Mouse (Mus musculus) heart, postnatal 14 days (tissue): ENCODE measurements around the gene Adh6a. TPM values are rescaled to one million over a fixed set of nuclear protein-coding genes. Genes with fewer than 3 reads are reported as not detected.

Experiments used
- total RNA-seq, 2 experiments: library from RNA; stranded (reverse); gene quantifications; 2 replicates each; pipeline ENCODE4 v1.2.3; 2021

Gene Adh6a
- total RNA-seq, 2 experiments from 2014 or later = not detected

Other genes starting within 250 kb of the Adh6a start
- gene 1110002E22Rik, start 248.2 kb upstream of the Adh6a start, total RNA-seq = 10 to 100 TPM; 51.9 to 53.7 TPM
- gene Gm5105, start 245.9 kb upstream of the Adh6a start, total RNA-seq = under 1 TPM; 0.85 to 0.93 TPM
- gene Trmt10a, start 169.8 kb upstream of the Adh6a start, total RNA-seq = 1 to 10 TPM; 1.6 to 3.4 TPM
- 1 to 10 TPM; 5.8 to 6.9 TPM for gene Mttp, start 168.3 kb upstream of the Adh6a start, total RNA-seq
- not detected for gene 4930579F01Rik, start 119.5 kb upstream of the Adh6a start, total RNA-seq
- gene Adh7, start 95.5 kb upstream of the Adh6a start, total RNA-seq = under 1 TPM in 1 of 2 experiments, not detected in 1; 0.57 TPM
- 10 to 100 TPM; 43.1 to 64.6 TPM for gene Adh1, start 52.3 kb upstream of the Adh6a start, total RNA-seq
- gene Adh6b, start 28.5 kb downstream of the Adh6a start, total RNA-seq = 1 to 10 TPM; 1.2 to 1.8 TPM
- gene Adh4, start 102.2 kb downstream of the Adh6a start, total RNA-seq = not detected
- 10 to 100 TPM; 92.8 to 94.1 TPM for gene Adh5, start 129.8 kb downstream of the Adh6a start, total RNA-seq
- gene Metap1, start 176.2 kb downstream of the Adh6a start, total RNA-seq = 10 to 100 TPM; 39.6 to 42.6 TPM
- 100 to 1,000 TPM; 122 to 134 TPM for gene Eif4e, start 212.9 kb downstream of the Adh6a start, total RNA-seq